Mouse (Mus musculus) heart, adult 2 months (tissue): ENCODE measurements around the gene Tmem82. TPM values are rescaled to one million over a fixed set of nuclear protein-coding genes. Genes with fewer than 3 reads are reported as not detected.

Experiments used
- DNase-seq, 2 experiments: peaks; one replicate each; pipeline ENCODE4 v3.0.0; 2021
- H3K27ac ChIP-seq: fragments of 200-600 bp; 2 replicates; pipeline ENCODE4 v1.8.1; 2022
- H3K27me3 ChIP-seq: fragments of 200-500 bp; 2 replicates; pipeline ENCODE4 v1.6.1; 2012; ENCODE audit warnings: mild to moderate bottlenecking, low read length, inconsistent platforms, mixed read lengths; ENCODE audit not compliant: control insufficient read depth, insufficient read depth
- H3K36me3 ChIP-seq: fragments of 200-500 bp; 2 replicates; pipeline ENCODE4 v1.6.1; 2012; ENCODE audit warnings: low read length, inconsistent platforms; ENCODE audit not compliant: control insufficient read depth, insufficient read depth
- H3K4me1 ChIP-seq: fragments of 200-500 bp; 2 replicates; pipeline ENCODE4 v1.6.1; 2011; ENCODE audit warnings: low read length; ENCODE audit not compliant: control insufficient read depth, insufficient read depth
- H3K4me3 ChIP-seq: fragments of 200-600 bp; 2 replicates; pipeline ENCODE4 v1.8.1; 2022
- H3K79me2 ChIP-seq: fragments of 200-500 bp; replicated peaks from 2 replicates; pipeline ENCODE4 v1.6.1; 2012; ENCODE audit warnings: mild to moderate bottlenecking, inconsistent platforms, low read length, moderate library complexity, mixed read lengths; ENCODE audit not compliant: control insufficient read depth, insufficient read depth
- H3K9ac ChIP-seq: fragments of 200-500 bp; 2 replicates; pipeline ENCODE4 v1.6.1; 2012; ENCODE audit warnings: low read depth, mild to moderate bottlenecking, control low read depth, inconsistent platforms, low read length, mixed read lengths
- CTCF ChIP-seq: fragments of 200-600 bp; IDR thresholded peaks from 2 replicates; pipeline ENCODE4 v1.8.1; 2022; ENCODE audit warnings: antibody characterized with exemption, mild to moderate bottlenecking, moderate library complexity
- EP300 ChIP-seq: fragments of 200-500 bp; IDR thresholded peaks from 2 replicates; pipeline ENCODE4 v1.6.1; 2011; ENCODE audit warnings: low read depth, low read length, control low read depth; ENCODE audit not compliant: insufficient read depth
- POLR2A ChIP-seq: fragments of 200-500 bp; IDR thresholded peaks from 2 replicates; pipeline ENCODE4 v1.6.1; 2011; ENCODE audit warnings: mild to moderate bottlenecking, low read depth, low read length, control low read depth; ENCODE audit not compliant: insufficient read depth
- WGBS: fragments of 180-500 bp; shearing (Covaris S2); methylation state at CpG from one replicate; pipeline ENCODE4 v1.1.7; 2018; 5-methylcytosine and 5-hydroxymethylcytosine counted together
- intact Hi-C: fragments of 180-260 bp; cut with DNase I; formaldehyde crosslinking; loops from one replicate; pipeline ENCODE4 v1.15.1; 2025
- polyA plus RNA-seq: library from polyadenylated mRNA; depleted of rRNA; stranded (reverse); fragments of >200 nt; gene quantifications from 2 replicates; pipeline ENCODE4 v1.2.3, GENCODE M21; 2012
- total RNA-seq, 2 experiments: library from RNA; stranded (reverse); gene quantifications; 2 replicates each; pipeline ENCODE4 v1.2.3; 2021

The Tmem82 gene
- total and polyA plus RNA-seq, 3 experiments: 16.5 to 36.6 (median 20.2) TPM

DNA sequence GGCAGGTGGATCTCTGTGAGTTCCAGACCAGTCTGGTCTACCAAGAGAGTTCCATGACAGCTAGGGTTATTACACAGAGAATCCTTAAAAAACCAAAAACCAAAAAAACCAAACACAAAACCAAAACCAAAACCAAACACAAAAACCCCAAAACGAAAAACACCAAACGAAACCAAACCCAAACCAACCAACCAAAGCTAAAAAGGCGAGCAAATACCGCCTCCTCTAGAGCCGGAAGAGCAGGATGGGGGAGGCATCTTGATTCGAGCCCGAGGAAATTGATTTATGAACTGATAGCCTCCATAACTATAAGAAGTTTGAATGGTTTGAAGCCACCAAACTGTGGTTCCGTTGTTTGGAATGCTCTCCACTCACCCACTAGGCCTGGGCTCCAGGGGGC, 34.5 kb downstream of the Tmem82 start:
- WGBS: 86% methylated on average over 8 of the region's 8 CpGs

DNA sequence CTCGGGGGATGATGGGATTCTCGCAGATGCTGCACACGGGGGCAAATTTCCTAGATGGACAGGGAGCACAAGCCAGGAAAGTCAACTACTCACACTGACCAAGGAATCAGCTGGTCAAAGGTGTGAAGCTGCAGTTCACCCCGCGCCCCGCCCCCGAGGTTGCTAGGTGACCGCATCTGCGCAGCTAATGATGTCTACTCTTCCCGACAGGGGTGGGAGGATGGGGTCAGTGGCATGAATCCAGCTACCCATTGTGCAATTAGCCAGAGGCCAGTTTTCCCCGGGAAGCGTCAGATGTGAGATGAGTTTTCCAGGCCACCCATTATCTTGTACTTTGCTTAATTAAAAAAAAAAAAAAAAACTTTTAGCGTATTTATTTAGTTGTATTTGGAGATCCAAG, 37.4 kb downstream of the Tmem82 start:
- H3K36me3 ChIP-seq: peaks cover 3% of the 10 kb centered on the region

More for the DNA sequence above, 34.5 kb downstream of the Tmem82 start:
- H3K27ac ChIP-seq: no peak overlapping the region
- no peaks in the 10 kb centered on the region for H3K79me2 ChIP-seq
- no peaks in the 10 kb centered on the region for H3K27me3 ChIP-seq
- no peak overlapping the region for H3K4me3 ChIP-seq
- H3K9ac ChIP-seq: no peak overlapping the region
- DNase-seq: no peak
- no peak for TF ChIP-seq CTCF
- peaks cover 4% of the 10 kb centered on the region for H3K36me3 ChIP-seq
- intact Hi-C loops: no loop called here
- no peaks in the 10 kb centered on the region for H3K4me1 ChIP-seq

DNA sequence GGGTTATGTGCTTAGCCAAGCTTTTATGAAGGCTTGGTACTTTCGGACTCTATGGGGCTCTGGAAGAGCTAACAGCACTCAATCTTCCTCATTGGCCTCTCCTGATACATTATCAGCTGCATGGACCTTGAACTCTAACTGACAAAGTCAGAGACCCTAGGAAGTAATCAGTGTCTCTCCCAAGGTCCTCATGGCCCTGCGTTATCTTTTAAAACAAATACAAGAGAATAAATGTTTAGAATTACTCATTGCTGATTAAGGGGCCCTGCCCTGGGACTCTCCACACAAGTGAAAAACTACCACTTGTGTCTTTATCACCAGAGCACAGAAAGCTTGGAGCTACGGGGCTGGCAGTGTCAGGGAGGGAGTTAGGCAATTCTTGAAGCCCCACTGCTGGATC, 39.6 kb downstream of the Tmem82 start:
- no peak overlapping the region for H3K27ac ChIP-seq
- no peak for TF ChIP-seq EP300
- TF ChIP-seq CTCF: no peak
- no peak for TF ChIP-seq POLR2A
- intact Hi-C loops: no loop called here
- H3K9ac ChIP-seq: no peak overlapping the region
- peaks cover 3% of the 10 kb centered on the region for H3K36me3 ChIP-seq
- H3K79me2 ChIP-seq: no peaks in the 10 kb centered on the region
- H3K27me3 ChIP-seq: no peaks in the 10 kb centered on the region
- DNase-seq: no peak
- WGBS: 35% methylated on average over 3 of the region's 3 CpGs
- peaks cover 3% of the 10 kb centered on the region for H3K4me1 ChIP-seq
- no peak overlapping the region for H3K4me3 ChIP-seq

More for the DNA sequence above, 37.4 kb downstream of the Tmem82 start:
- intact Hi-C loops: no loop called here
- Histone ChIP-seq H3K27ac (no peak overlapping the region), H3K4me1 (no peaks in the 10 kb centered on the region), H3K4me3 (no peak overlapping the region), H3K27me3 (no peaks in the 10 kb centered on the region), H3K9ac (no peak overlapping the region), H3K79me2 (no peaks in the 10 kb centered on the region)
- TF ChIP-seq CTCF: no peak
- TF ChIP-seq POLR2A: no peak
- TF ChIP-seq EP300: no peak
- no peak for DNase-seq
- 71% methylated on average over 13 of the region's 13 CpGs for WGBS

DNA sequence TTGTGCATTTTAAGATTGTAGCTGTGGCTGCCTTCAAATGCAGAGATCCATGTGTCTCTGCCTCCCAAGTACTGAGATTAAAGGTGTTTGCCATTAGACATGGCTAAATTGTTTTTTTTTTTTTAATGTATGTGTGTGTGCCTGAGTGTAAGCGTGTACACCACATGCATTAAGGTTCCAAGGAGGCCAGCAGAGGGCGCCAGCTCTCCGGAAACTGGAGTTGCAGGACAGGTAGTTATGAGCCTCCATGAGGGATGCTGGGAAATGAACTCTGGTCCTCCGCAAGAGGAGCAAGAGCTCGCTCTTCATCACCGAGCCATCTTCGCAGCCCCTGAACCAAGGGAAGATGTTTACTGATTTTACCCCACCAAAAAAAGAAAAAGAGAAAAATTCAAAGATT, 41.6 kb downstream of the Tmem82 start:
- Histone ChIP-seq H3K4me3 (no peak overlapping the region), H3K4me1 (peaks cover 7% of the 10 kb centered on the region), H3K9ac (no peak overlapping the region), H3K27ac (no peak overlapping the region), H3K27me3 (no peaks in the 10 kb centered on the region), H3K36me3 (peaks cover 3% of the 10 kb centered on the region), H3K79me2 (no peaks in the 10 kb centered on the region)
- TF ChIP-seq EP300: no peak
- peak; percentile 35 for TF ChIP-seq CTCF
- intact Hi-C loops: no loop called here
- 98% methylated on average over 7 of the region's 7 CpGs for WGBS
- DNase-seq: no peak

DNA sequence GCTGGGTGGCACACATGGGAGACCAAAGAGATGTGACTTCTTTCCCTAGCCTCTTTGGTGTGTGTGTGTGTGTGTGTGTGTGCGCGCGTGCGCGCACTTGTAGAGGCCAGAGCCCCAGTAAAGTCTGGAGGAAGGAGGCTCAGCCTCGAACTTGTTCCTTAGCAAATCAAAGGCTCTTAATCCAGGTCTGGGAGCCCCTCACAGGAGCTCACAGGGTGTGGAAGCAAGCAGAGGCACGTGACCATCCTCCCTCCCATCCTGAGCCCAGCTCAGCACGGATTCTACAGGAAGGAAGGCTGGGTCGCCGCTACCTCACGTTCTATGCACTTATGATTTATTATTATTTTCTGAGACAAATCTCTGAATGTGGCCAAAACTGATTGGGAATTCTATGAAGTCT, 42.0 kb downstream of the Tmem82 start:
- Histone ChIP-seq H3K4me1 (peaks cover 8% of the 10 kb centered on the region), H3K4me3 (no peak overlapping the region), H3K27me3 (no peaks in the 10 kb centered on the region), H3K9ac (no peak overlapping the region), H3K79me2 (no peaks in the 10 kb centered on the region), H3K27ac (no peak overlapping the region), H3K36me3 (peaks cover 3% of the 10 kb centered on the region)
- TF ChIP-seq EP300: no peak
- no peak for TF ChIP-seq CTCF
- TF ChIP-seq POLR2A: no peak
- 76% methylated on average over 11 of the region's 11 CpGs for WGBS
- DNase-seq: no peak
- intact Hi-C loops: no loop called here

DNA sequence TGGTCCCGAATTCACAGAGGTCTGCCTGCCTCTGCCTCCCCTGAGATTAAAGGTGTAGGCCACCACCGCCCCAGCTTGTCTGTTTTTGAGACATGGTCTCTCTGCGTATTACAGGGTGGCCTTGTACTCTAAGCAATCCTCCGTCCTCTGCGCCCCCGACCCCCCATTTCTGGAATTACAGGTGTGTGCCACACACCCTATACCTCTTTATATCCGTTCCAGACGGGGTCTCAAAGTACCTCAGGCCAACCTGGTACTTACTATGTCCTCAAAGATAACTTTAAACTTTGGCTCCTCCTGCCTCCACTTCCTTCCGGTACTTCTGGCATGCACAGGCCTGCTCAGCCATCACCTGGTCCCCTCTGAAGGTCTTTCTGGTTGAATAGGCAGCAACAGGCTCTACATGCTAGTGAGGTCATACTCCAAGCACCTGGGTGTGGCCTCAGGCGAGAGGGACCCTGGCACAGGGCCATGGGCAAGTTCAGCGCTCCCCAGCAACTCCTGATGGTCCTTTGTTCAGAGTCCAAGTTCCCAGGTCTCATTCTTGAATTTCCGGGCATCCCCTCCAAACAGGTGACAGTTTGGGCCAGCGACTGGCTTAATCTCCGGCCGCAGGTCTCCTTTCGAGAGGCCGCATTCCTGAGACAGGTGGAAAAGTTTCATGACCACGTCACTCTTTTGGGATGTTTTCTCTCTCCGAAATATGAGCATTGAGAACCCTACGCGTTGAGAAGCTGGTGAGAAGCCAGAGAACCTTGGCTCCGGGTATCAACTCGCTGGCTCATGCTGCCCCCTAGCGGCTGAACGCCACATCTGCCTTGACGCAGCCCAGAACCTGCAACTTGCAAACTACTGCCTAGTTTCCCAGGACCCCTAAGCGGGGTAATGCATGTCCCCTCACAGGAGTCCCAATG, 43.4 kb downstream of the Tmem82 start:
- TF ChIP-seq POLR2A (no peak; the same call in 1 of the 2 replicates), EP300 (peak; percentile 96), CTCF (peak; percentile 100)
- peaks cover 3% of the 10 kb centered on the region; the same call in 1 of the 2 replicates for H3K36me3 ChIP-seq
- WGBS: 33% methylated on average over 27 of the region's 27 CpGs
- H3K4me3 ChIP-seq: peak overlapping the region; percentile 9; the same call in 1 of the 2 replicates
- H3K9ac ChIP-seq: no peak overlapping the region
- no peaks in the 10 kb centered on the region for H3K27me3 ChIP-seq
- H3K4me1 ChIP-seq: peaks cover 16% of the 10 kb centered on the region
- intact Hi-C loops: loop anchor here (1.0 to 2.0 kb wide), 4 partner anchors 16 to 171 kb away; partner anchors contain the start of gene Spen
- H3K27ac ChIP-seq: peak overlapping the region; percentile 45
- DNase-seq: peak; percentile 85 to 90
- no peaks in the 10 kb centered on the region for H3K79me2 ChIP-seq
